Mouse (Mus musculus) heart, embryonic 12.5 days (tissue): ENCODE measurements around the gene Npb. TPM values are rescaled to one million over a fixed set of nuclear protein-coding genes. Genes with fewer than 3 reads are reported as not detected.

Source experiments
- ATAC-seq: fragments of 200-750 bp; cut with Nextera tagmentation; 2 replicates; pipeline ENCODE4 v1.8.0; 2017; ENCODE audit warnings: moderate TSS enrichment, moderate library complexity; ENCODE audit not compliant: insufficient number of reproducible peaks, low FRiP score
- H3K27ac ChIP-seq: fragments of 300-500 bp; sonication (generic); 2 replicates; pipeline ENCODE4 v1.5.1; 2016; ENCODE audit warnings: mild to moderate bottlenecking, moderate library complexity; ENCODE audit not compliant: poor library complexity, severe bottlenecking
- H3K27me3 ChIP-seq: fragments of 300-500 bp; sonication (generic); replicated peaks from 2 replicates; pipeline ENCODE4 v1.6.1; 2016; ENCODE audit warnings: mild to moderate bottlenecking, moderate library complexity
- H3K36me3 ChIP-seq: fragments of 300-500 bp; sonication (generic); 2 replicates; pipeline ENCODE4 v1.6.1; 2016; ENCODE audit warnings: mild to moderate bottlenecking, moderate library complexity
- H3K4me1 ChIP-seq: fragments of 300-500 bp; sonication (generic); replicated peaks from 2 replicates; pipeline ENCODE4 v1.6.1; 2016; ENCODE audit warnings: mild to moderate bottlenecking
- H3K4me2 ChIP-seq: fragments of 300-500 bp; sonication (generic); 2 replicates; pipeline ENCODE4 v1.6.1; 2016; ENCODE audit warnings: mild to moderate bottlenecking, moderate library complexity
- H3K4me3 ChIP-seq: fragments of 300-500 bp; sonication (generic); 2 replicates; pipeline ENCODE4 v1.5.1; 2016; ENCODE audit warnings: mild to moderate bottlenecking
- H3K9ac ChIP-seq: fragments of 300-500 bp; sonication (generic); 2 replicates; pipeline ENCODE4 v1.6.1; 2016; ENCODE audit warnings: mild to moderate bottlenecking, moderate library complexity
- H3K9me3 ChIP-seq: fragments of 300-500 bp; sonication (generic); replicated peaks from 2 replicates; pipeline ENCODE4 v1.6.1; 2016; ENCODE audit warnings: mild to moderate bottlenecking, moderate library complexity
- WGBS: fragments of 180-500 bp; shearing (Covaris S2); methylation state at CpG from one replicate; pipeline ENCODE4 v1.1.7; 2016; 5-methylcytosine and 5-hydroxymethylcytosine counted together
- polyA plus RNA-seq: library from polyadenylated mRNA; unstranded; fragments of >200 nt; fragmentation: Nextera tagmentation; extraction: Ambion mirVana; gene quantifications from 2 replicates; pipeline ENCODE4 v1.2.1, GENCODE M21; 2016

Npb gene
- polyA plus RNA-seq, 1 experiment from 2014 or later, result 20.3 TPM

DNA sequence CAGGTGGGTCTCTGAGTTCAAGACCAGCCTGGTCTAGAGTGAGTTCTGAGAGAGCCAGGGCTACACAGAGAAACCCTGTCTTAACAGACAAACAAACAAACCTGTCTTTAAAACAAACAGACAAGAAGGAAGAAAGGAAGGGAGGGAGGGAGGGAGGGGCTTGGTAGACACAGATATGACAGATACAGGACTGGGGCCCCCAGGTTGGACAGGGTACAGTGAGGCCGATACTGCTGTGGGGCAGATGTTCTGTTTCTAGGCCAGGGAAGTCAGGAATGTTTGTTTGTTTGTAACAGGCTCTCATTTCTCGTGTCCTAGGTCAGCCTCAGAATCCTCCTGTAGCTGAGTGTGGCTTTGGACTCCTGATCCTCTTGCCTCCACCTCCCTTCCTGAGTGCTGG lies 4.7 kb upstream of the Npb start:
- H3K4me1 ChIP-seq, result peaks cover 27% of the 10 kb centered on the region
- H3K27me3 ChIP-seq, result no peaks in the 10 kb centered on the region
- no peak overlapping the region for H3K27ac ChIP-seq
- H3K9me3 ChIP-seq, result no peaks in the 10 kb centered on the region
- no peak overlapping the region for H3K9ac ChIP-seq
- no peak overlapping the region for H3K4me3 ChIP-seq
- no peak overlapping the region for H3K4me2 ChIP-seq
- H3K36me3 ChIP-seq, result peaks cover 62% of the 10 kb centered on the region
- no peak for ATAC-seq
- WGBS, result 80% methylated on average over 2 of the region's 2 CpGs

DNA sequence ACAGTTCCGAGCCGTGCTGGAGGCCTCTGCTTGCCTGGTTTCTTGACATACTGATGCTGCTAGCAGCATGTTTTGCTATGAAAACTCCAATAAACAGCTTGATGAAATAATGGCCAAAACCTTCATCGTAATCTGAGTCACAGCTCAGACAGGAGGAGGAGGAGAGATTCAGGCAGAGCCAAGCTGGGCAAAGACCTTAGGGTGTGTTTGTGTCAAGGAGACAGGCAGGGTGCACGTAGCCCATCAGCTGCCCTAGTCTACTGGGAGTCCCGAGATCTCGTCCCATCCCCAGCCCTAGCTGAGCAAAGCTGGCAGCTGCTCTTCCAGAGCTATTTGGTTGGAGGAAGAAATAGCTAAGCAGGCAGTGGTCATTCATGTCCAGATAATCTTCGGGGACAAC lies 2.6 kb upstream of the Npb start:
- ATAC-seq, result no peak

DNA sequence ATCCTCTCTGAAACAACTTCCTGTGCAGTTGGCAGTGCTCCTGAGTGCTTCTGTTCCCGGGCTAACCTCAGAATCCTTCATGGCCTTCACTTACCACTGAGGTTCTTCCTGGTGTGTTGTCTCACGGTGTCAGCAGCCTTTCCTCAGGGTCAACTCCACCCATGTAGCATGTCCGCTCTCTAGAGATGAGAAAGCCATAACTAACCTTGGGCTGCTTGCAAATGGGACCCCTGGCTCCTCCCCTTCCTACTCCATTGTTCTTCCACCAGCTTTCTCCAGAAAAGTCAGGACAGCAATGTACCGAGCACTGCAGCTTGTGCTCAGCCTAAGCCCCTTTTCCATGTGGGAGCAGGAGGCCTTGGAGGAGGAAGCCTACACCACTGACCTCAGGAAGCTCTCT lies 1.5 kb upstream of the Npb start:
- 72% methylated on average over 4 of the region's 4 CpGs for WGBS
- Histone ChIP-seq H3K27ac (no peak overlapping the region), H3K4me2 (no peak overlapping the region), H3K36me3 (peaks cover 72% of the 10 kb centered on the region), H3K9me3 (no peaks in the 10 kb centered on the region), H3K9ac (no peak overlapping the region), H3K4me1 (peaks cover 33% of the 10 kb centered on the region), H3K4me3 (no peak overlapping the region), H3K27me3 (no peaks in the 10 kb centered on the region; the same call in 1 of the 2 replicates)
- no peak for ATAC-seq

More for the DNA sequence above, 2.6 kb upstream of the Npb start:
- Histone ChIP-seq H3K27me3 (no peaks in the 10 kb centered on the region; the same call in 1 of the 2 replicates), H3K9ac (no peak overlapping the region), H3K27ac (no peak overlapping the region), H3K4me3 (no peak overlapping the region), H3K4me1 (peaks cover 33% of the 10 kb centered on the region), H3K4me2 (no peak overlapping the region), H3K36me3 (peaks cover 68% of the 10 kb centered on the region), H3K9me3 (no peaks in the 10 kb centered on the region)
- 82% methylated on average over 7 of the region's 7 CpGs for WGBS

DNA sequence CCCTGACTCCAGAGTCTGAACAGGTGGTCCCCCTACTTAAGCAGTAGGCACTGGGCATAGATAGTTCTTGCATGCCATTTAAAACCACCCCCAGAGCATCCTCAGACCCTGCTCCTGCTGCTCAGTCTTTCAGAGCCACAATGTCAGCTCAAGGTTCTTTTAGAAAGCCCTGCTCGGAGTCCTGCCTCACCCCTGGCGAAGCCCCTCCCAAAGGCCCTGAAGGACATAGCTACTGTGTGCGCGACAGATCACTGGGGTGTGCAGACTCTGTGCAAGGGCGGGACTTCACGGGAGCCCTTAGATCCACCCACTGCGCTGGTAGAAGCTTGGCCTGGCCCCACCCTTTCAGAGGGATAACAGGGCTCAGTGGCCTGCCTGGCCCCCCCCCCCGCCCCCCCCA lies 973 bp downstream of the Npb start:
- Histone ChIP-seq H3K9me3 (no peaks in the 10 kb centered on the region), H3K36me3 (peaks cover 72% of the 10 kb centered on the region), H3K27ac (peak overlapping the region; percentile 56), H3K27me3 (no peaks in the 10 kb centered on the region; the same call in 1 of the 2 replicates), H3K9ac (peak overlapping the region; percentile 70; the same call in 1 of the 2 replicates), H3K4me1 (peaks cover 33% of the 10 kb centered on the region), H3K4me3 (peak overlapping the region; percentile 43; the same call in 1 of the 2 replicates), H3K4me2 (peak overlapping the region; percentile 70)
- peak; percentile 66 for ATAC-seq
- 35% methylated on average over 8 of the region's 8 CpGs for WGBS

DNA sequence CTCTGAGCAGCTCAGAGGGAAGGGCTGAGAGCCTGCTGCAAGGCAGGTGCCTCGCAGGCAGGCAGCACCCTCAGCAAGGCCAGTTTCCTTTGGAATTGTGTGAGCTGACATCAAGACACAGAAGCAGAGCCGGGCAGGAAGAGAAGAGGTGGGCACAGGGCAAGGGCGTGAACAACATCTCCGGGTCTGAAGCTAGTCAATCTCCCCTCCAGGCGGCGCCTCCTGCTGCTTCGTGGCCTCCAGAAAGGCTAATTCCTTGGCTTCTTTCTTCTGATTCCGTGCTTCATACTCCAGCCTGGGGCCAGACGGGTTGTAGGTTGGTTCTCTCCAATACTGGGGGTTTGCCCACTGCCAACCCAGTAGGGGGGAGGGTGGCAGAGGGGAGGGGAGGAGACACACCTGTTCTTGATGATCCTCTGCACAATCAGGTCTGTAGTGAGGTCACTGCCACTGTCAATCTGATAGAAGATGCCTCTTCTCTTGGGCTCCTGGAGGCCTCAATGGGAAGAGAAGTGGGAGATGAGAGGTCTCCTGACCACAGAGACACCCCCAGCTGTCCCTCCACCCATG lies 2.3 kb downstream of the Npb start:
- no peak overlapping the region for H3K9ac ChIP-seq
- ATAC-seq, result no peak
- no peak overlapping the region for H3K4me2 ChIP-seq
- WGBS, result 83% methylated on average over 9 of the region's 9 CpGs
- H3K27me3 ChIP-seq, result no peaks in the 10 kb centered on the region; the same call in 1 of the 2 replicates
- H3K4me1 ChIP-seq, result peaks cover 39% of the 10 kb centered on the region
- H3K4me3 ChIP-seq, result no peak overlapping the region
- no peak overlapping the region for H3K27ac ChIP-seq
- H3K9me3 ChIP-seq, result no peaks in the 10 kb centered on the region
- peaks cover 70% of the 10 kb centered on the region for H3K36me3 ChIP-seq

DNA sequence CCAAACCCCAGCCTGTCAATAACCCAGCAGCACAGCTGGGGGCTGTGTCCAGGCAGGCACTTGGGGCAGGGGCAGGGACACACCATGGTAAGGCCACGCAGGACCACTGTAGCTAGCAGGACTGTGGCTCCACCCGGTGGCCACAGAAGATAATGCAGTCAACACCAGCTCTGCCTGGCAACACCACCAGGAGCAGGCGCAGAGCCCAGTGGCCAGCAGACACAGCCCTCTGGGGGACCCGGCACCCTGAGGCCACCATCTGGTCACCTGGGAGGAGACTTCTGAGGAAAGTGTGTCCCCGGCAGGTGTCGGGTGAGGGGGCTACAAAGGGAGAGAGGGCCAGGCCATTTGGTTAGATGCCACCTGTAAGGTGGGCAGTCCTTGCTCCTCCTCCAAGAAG lies 4.5 kb downstream of the Npb start:
- no peak for ATAC-seq
- Histone ChIP-seq H3K4me3 (no peak overlapping the region), H3K9ac (no peak overlapping the region), H3K4me2 (no peak overlapping the region), H3K27ac (no peak overlapping the region), H3K4me1 (peaks cover 42% of the 10 kb centered on the region), H3K27me3 (no peaks in the 10 kb centered on the region; the same call in 1 of the 2 replicates), H3K9me3 (no peaks in the 10 kb centered on the region), H3K36me3 (peaks cover 58% of the 10 kb centered on the region)
- 42% methylated on average over 6 of the region's 6 CpGs for WGBS

DNA sequence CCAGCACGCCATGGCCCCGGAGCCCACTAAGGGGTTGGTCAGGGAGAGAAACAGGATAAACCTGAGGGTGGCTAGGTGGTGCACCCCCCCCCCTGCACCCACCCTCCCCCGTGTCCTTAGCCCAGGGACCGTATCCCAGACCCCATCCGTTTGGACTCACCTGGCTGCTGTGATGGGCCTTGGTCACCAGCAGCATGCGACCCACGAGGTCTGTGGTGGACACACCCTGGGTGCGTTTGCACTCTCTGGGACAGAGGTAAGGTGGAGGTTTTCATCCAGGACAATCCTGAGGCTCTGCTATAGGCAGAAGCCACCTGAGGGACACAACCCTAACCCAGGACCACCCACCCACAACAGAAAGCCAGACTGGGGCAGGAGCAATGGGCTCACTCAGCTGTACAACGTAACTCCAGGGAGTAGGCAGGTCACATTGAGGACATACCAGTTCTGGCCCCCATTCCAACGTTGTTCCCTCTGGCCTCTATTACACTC lies 5.2 kb downstream of the Npb start:
- ATAC-seq, result no peak
- WGBS, result 86% methylated on average over 10 of the region's 10 CpGs
- Histone ChIP-seq H3K4me3 (no peak overlapping the region), H3K27ac (no peak overlapping the region), H3K9me3 (no peaks in the 10 kb centered on the region), H3K36me3 (peaks cover 63% of the 10 kb centered on the region), H3K27me3 (no peaks in the 10 kb centered on the region; the same call in 1 of the 2 replicates), H3K4me1 (peaks cover 41% of the 10 kb centered on the region), H3K4me2 (no peak overlapping the region), H3K9ac (no peak overlapping the region)

DNA sequence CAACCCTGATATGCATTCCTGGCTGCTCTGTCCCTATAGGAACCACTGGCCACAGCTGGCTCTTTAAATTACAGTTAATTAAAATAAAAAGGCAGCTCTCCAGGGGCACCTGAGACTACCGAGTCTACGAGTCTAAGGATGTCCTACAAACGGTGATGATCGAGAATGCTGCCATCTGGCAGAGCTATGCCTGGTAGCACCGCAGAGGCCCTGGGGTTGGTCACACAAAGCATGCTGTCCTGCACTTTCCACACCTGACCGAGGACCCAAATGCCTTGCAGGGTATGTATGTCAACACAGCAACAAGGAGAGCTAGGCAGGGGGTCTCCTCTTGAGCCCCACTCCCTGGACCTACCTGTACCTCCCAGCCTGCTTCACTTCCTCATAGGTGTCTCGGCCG lies 5.7 kb downstream of the Npb start:
- Histone ChIP-seq H3K27ac (no peak overlapping the region), H3K36me3 (peaks cover 67% of the 10 kb centered on the region), H3K4me3 (no peak overlapping the region), H3K4me2 (no peak overlapping the region), H3K9ac (no peak overlapping the region), H3K27me3 (no peaks in the 10 kb centered on the region; the same call in 1 of the 2 replicates), H3K4me1 (peaks cover 36% of the 10 kb centered on the region), H3K9me3 (no peaks in the 10 kb centered on the region)
- 83% methylated on average over 8 of the region's 8 CpGs for WGBS
- no peak for ATAC-seq

DNA sequence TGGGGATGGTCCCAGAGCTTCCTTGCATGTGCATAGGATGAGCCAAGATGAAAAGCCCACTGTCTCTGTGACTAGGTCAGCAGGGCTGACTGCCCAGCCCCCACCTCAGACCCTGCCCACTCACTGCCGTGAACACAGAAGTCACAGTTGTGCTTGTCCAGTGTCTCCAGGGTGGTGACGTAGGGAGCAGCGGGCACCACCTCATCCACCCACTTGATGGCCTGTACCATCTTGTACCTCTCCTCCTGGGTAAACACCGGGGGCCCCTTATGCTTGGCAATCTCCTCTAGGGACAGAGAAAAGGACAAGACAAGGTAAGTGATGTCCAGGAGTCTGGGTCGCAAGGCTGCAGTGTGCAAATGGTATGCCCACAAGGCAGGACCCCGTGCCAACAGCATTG lies 6.9 kb downstream of the Npb start:
- Histone ChIP-seq H3K36me3 (peaks cover 71% of the 10 kb centered on the region), H3K9ac (no peak overlapping the region), H3K9me3 (no peaks in the 10 kb centered on the region), H3K27me3 (no peaks in the 10 kb centered on the region), H3K27ac (no peak overlapping the region), H3K4me1 (peaks cover 27% of the 10 kb centered on the region), H3K4me3 (no peak overlapping the region), H3K4me2 (no peak overlapping the region)
- ATAC-seq, result no peak
- 95% methylated on average over 6 of the region's 6 CpGs for WGBS

DNA sequence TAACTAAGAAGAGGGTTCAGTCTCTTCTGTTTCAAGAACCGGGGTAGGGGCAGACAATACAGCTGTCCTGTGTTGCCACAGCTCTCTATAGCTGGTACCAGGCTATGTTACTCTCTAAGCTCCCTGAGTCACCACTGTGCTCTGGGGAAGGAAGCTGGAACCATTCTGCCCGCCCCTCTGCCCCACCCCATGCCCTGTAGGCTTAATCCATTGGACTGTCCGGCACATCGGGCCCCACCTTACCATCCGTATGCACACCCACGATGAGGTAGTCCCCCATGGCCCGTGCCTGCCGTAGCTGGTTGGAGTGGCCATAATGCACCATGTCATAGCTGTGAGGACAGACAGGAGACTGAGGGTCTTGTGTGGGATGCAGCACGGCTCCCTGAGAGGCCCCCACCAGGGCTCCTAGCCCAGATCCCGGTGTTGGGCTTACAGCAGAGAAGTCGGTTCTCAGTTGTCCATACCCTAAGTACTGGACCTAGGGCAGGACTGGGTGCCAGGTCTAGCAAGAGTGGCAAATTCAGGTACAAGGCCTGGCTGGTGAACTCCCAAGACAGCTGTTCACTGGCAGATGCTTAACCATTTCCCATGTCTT lies 7.4 kb downstream of the Npb start:
- H3K4me2 ChIP-seq, result no peak overlapping the region
- no peaks in the 10 kb centered on the region for H3K27me3 ChIP-seq
- no peaks in the 10 kb centered on the region for H3K9me3 ChIP-seq
- H3K4me1 ChIP-seq, result peaks cover 27% of the 10 kb centered on the region
- no peak overlapping the region for H3K4me3 ChIP-seq
- H3K36me3 ChIP-seq, result peaks cover 71% of the 10 kb centered on the region
- H3K27ac ChIP-seq, result no peak overlapping the region
- WGBS, result 90% methylated on average over 11 of the region's 11 CpGs
- peak overlapping the region; percentile 50; the same call in 1 of the 2 replicates for H3K9ac ChIP-seq
- ATAC-seq, result no peak

DNA sequence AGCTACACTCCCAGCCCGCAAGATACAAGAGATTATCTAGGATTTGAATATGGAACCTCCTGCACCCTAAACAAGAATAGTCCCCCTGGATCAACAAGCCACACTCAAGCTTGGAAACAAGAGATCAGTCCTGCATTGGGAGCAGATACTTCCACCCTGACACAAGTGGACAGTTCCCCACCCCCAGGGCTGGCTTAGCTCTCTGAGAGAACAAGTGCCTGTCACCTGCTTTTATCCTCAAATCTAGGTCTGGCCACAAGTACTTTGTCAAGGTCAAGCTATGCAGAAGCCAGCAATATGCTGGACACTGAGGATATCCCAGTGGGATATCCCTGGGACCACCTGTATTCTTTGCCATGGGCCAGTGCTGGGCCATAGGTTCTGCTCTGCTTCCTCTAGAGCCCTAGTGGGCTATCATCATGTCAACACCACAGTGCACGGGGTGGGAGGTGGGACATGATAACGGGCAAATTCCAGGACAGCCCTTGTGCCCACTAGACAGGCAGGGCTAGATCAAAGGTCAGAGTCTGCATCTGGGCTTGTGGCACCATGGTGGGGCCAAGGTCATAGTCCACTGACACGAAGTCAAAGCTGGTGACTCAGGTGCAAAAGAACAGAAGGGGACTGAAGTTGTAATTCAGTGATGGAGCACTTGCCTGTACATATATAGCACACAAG lies 8.5 kb downstream of the Npb start:
- Histone ChIP-seq H3K36me3 (peaks cover 70% of the 10 kb centered on the region), H3K27ac (peak overlapping the region; percentile 75; the same call in 1 of the 2 replicates), H3K4me2 (peak overlapping the region; percentile 89), H3K27me3 (no peaks in the 10 kb centered on the region), H3K9me3 (no peaks in the 10 kb centered on the region), H3K9ac (peak overlapping the region; percentile 87), H3K4me1 (peaks cover 27% of the 10 kb centered on the region), H3K4me3 (peak overlapping the region; percentile 84)
- WGBS, result 28% methylated on average over 4 of the region's 4 CpGs
- no peak for ATAC-seq
